Mouse (Mus musculus): ENCODE results near the gene Gm2381. TPM values are rescaled to one million over a fixed set of nuclear protein-coding genes. Genes with fewer than 3 reads are reported as not detected.
"Not testable (repeated sequence)": the region's sequence is repeated elsewhere in the genome, so short reads cannot be mapped to it uniquely, and the experiment has no call there.

Gm2381 gene
- total RNA-seq (2015) (not detected in 2 replicates), total RNA-seq (2017) (not detected in 2 replicates)

GRCm38 (mm10) chr7:42866801-42867458 lies at the start of gene Gm2381:
Gene Gm2381, minus strand, starts transcription at chr7:42867234.
- not testable (repeated sequence) for ATAC-seq (ENCODE audit: poor library complexity, severe bottlenecking)

- not testable (repeated sequence) for ATAC-seq (ENCODE audit: poor library complexity, severe bottlenecking)
These were observed 31.0 kb upstream of the Gm2381 start for GRCm38 (mm10) chr7:42898067-42898466.

- no peak for ATAC-seq (ENCODE audit: poor library complexity, severe bottlenecking)
These were observed 11.1 kb upstream of the Gm2381 start for GRCm38 (mm10) chr7:42878090-42878489.

- ATAC-seq (ENCODE audit: poor library complexity, severe bottlenecking) = not testable (repeated sequence)
These were observed 28.7 kb downstream of the Gm2381 start for GRCm38 (mm10) chr7:42838366-42838765.

GRCm38 (mm10) chr7:42832221-42832620 lies 34.8 kb downstream of the Gm2381 start:
- ATAC-seq (ENCODE audit: poor library complexity, severe bottlenecking) = no peak

GRCm38 (mm10) chr7:42793425-42793824 lies 73.6 kb downstream of the Gm2381 start, which contains the start of gene Vmn2r62:
Gene Vmn2r62, minus strand, starts transcription at chr7:42793525.
- ATAC-seq (ENCODE audit: poor library complexity, severe bottlenecking) = not testable (repeated sequence)

Other genes starting within 250 kb of the Gm2381 start
- gene Zfp976, start 224.6 kb downstream of the Gm2381 start, total RNA-seq (2015) = 0.52 and 1.2 TPM in 2 replicates
- gene Zfp976, start 224.6 kb downstream of the Gm2381 start, total RNA-seq (2017) = 0.40 and 0.85 TPM in 2 replicates
- 1.8 and 3.2 TPM in 2 replicates for gene Zfp975, start 174.5 kb downstream of the Gm2381 start, total RNA-seq (2015)
- gene Zfp975, start 174.5 kb downstream of the Gm2381 start, total RNA-seq (2017) = 2.0 and 2.3 TPM in 2 replicates
- gene Gm17067, start 140.2 kb downstream of the Gm2381 start, total RNA-seq (2015) = not detected in 2 replicates
- gene Gm17067, start 140.2 kb downstream of the Gm2381 start, total RNA-seq (2017) = not detected in 2 replicates
- gene Vmn2r62, start 73.7 kb downstream of the Gm2381 start, total RNA-seq (2015) = not detected in 2 replicates
- gene Vmn2r62, start 73.7 kb downstream of the Gm2381 start, total RNA-seq (2017) = not detected in 2 replicates
- gene Vmn2r63, start 66.6 kb upstream of the Gm2381 start, total RNA-seq (2015) = not detected in 2 replicates
- gene Vmn2r63, start 66.6 kb upstream of the Gm2381 start, total RNA-seq (2017) = not detected in 2 replicates
- not detected in 2 replicates for gene Gm9268, start 151.5 kb upstream of the Gm2381 start, total RNA-seq (2015)
- not detected in 2 replicates for gene Gm9268, start 151.5 kb upstream of the Gm2381 start, total RNA-seq (2017)
- gene Zfp936, start 247.0 kb upstream of the Gm2381 start, total RNA-seq (2015) = not detected in 2 replicates
- not detected in 2 replicates for gene Zfp936, start 247.0 kb upstream of the Gm2381 start, total RNA-seq (2017)